Mouse (Mus musculus) testis, adult 2 months (tissue): ENCODE data around the gene Slfn9.

ENCODE experiments used
- CTCF ChIP-seq: fragments of 200-500 bp; IDR thresholded peaks from 2 replicates; pipeline ENCODE4 v1.5.1; 2012; ENCODE audit warnings: low read depth, mild to moderate bottlenecking, inconsistent platforms, low read length, moderate library complexity; ENCODE audit not compliant: control insufficient read depth, insufficient read depth, insufficient replicate concordance
- POLR2A ChIP-seq: fragments of 200-500 bp; IDR thresholded peaks from 2 replicates; pipeline ENCODE4 v1.6.1; 2012; ENCODE audit warnings: low read depth, mild to moderate bottlenecking, inconsistent platforms, low read length, moderate library complexity; ENCODE audit not compliant: control insufficient read depth

GRCm38 (mm10) chr11:83041000-83041399, 49.4 kb upstream of the Slfn9 start:
- TF ChIP-seq POLR2A (no peak), CTCF (no peak)
